Mouse (Mus musculus) lung, postnatal 10 days (tissue): ENCODE results near the gene Hnrnpk.
A peak's percentile ranks its signal among the peaks of the same experiment; 100 is the strongest.
"Not testable (repeated sequence)": the region's sequence is repeated elsewhere in the genome, so short reads cannot be mapped to it uniquely, and the experiment has no call there.

Experiments
- DNase-seq: peaks from one replicate; pipeline ENCODE4 v3.0.0; 2021

The Hnrnpk gene

DNA sequence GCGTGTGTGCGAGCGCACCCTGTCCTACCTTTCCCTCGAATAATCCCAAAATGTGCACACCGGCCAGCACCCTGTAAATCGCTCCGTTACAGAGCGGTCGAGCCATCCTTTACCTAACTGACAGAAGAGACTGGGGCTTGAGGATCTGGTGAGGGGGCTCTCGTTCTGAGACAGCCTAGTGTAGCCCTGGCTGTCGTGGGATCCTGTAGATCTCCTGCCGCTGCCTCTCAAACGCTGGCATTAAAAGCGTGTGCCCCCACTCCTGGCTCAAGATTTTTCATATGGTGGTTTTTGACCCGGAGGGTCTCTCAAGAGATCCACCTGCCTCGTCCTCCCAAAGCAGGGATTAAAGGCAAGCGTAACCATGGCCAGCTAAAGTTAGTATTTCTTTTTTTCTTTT lies at the start of gene Hnrnpk:
TSS of gene Hnrnpk (minus strand) at position 101 of the 400 bp plus-strand sequence.
- DNase-seq: not testable (repeated sequence)

DNA sequence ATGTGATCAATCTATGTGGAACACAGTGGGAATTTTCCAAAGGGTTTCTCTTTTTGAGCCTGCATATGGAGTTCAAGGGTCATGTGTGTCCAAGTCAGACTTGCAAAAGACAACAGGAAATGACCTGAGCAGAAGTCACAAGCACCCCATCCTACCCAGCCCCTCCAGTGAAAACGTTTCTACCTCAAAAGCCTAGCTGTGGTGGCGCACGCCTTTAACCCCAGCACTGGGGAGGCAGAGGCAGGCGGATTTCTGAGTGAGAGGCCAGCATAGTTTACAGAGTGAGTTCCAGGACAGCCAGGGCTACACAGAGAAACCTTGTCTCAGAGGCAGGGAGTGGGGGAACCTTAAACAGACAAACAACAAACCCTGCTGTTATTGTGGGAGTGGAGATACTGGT lies 49.1 kb upstream of the Hnrnpk start:
- no peak for DNase-seq

DNA sequence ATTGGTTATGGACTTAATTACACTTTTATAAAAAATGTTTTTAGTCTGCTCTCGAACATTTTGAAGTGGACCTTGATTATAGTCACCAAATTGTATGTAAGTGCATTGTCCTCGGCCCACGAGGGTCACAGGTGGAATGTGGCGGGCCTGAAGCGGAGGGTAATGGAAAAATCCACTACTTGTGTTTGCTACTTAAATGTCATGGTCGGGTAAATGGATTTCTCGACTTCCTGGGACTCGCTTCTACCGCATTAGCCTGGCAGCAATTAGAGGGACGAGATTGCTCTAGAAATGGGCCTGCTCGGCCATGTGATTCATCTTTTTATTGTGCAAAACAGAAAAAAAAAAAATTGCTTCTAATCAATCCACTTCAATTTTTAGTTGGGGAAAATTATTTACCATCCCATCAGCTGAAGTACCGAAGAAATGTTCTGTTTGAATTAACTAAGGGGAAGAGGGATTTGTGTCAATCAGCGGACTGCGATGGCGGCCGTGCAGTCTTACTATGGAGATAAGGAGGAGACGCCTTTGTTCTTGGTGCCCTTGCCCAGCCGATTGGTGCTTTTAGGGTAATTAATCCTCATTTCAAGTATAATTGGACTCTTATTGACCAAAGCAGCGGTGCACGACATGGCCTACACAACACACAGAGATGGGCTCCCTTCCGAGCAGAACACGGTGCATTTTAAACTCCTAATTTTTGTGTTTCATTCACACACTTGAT lies 47.5 kb upstream of the Hnrnpk start:
- no peak for DNase-seq

DNA sequence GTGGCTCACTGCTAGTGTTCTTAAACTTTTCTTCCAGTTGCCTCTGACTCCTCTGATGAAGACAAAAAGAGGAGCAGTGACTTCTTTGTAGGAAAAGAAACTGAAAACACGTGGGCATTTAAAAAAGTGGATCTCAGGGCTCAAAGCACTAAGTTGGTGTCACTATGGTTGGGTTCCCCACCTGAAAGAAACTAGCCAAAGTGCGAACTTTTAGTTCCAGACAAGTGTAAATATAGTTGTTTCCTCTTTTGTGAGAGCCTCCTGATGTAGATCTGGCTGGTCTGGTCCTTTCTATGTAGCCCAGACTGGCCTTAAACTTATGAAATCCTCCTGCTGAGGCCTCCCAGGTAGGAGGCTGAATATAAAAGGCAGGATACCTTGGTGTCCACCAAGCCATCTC lies 43.4 kb upstream of the Hnrnpk start:
- DNase-seq: no peak

DNA sequence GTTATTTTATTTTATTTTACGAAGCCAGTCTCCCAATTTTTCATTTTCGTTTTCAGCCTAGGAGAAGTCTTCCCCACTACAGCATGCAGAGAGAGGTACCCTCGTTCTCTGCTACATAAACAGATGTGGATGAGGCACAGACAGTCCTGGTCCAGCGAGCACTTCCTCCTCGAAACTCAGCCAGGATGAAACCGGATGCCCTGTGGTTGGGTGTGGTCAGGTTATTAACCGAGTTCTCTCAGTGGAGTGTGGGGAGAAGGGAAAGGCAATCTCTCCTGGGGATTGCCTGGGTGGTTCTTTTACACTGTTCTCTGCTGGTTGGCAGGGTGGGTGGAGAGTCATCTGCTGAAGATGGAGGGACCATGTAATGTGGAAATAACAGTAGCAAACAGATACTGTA lies 40.6 kb upstream of the Hnrnpk start:
- DNase-seq: peak; percentile 35

DNA sequence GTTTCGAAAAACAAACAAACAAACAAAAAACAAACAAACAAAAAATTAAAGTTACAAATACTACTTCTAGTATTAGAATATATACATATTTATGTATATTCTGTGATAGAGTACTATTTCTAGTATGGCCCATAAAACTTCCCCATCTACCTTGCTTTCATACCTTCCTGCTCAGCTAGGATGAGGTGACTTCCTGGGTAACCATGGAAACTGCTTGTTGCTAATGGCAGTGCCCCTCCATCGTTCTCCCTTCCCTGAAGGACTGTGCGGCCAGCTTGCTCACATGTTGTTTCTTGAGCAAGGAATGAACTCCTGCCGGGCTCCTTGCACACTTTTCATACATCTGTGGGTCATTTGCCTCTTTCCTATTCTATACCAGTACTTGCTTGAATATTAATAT lies 40.2 kb upstream of the Hnrnpk start:
- DNase-seq: no peak

DNA sequence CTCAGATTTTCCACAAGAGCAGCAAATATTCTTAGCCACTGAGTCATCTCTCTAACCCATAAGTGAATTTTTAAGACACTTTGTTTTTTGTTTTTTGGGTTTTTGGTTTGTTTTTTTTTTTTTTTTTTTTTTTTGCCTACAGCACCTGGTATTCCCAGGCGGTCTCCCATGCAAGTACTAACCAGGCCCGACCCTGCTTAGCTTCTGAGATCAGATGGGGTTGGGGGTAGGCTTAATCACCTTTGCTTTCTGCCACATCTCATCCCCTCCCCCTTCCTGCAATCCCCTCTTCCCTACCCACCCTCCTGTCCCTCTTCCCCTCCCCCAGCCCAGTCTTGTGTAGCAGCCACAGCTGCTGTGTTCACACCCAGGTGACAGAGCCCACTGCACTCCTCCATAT lies 36.6 kb upstream of the Hnrnpk start:
- DNase-seq: no peak

DNA sequence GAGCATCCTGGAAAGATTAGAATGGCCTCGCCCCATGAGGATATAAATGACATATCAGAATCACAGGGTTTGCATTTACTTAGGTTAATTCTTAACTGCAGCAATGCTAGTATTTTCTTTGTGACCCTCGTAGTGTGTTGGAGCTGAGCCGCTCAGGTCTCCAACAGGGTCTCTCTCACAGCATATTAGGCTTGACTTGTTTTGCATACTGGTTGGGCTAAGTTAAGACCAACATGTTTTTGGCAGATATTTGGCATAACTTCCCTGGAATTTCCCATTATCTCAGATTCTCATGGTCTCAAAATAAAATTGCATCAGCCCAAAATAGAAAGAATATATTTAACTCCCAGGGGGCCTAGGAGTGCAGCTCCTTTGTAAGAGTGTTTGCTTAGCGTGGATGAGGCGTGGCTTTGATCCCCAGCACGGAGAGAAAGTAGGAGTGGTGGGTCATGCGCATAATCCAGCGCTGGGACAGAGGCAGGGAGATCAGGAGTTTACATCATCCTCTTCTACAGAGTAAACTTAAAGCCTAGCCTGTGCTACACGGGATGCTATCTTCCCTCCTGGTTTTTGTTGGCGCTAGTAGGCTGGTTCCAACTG lies 20.0 kb upstream of the Hnrnpk start:
- DNase-seq: peak; percentile 26

DNA sequence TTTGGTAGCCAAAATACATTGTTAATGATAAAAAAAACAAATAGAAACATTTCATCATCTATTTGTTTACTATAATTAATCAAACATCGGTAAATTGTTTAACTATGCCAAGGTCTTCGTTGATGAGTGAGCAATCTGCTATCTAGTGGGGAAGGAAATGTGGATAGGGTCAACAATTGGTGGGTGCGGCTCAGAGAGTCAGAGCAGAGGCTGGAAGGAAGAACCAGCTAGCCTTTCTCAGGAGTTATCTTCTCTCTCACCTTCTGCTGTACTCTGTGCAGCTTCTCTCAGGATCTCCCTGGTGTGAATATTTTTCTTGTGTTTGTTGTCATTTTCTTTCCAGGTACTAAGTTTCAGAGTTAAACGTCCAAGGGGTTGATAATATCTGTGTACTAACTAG lies 19.1 kb upstream of the Hnrnpk start:
- DNase-seq: no peak

DNA sequence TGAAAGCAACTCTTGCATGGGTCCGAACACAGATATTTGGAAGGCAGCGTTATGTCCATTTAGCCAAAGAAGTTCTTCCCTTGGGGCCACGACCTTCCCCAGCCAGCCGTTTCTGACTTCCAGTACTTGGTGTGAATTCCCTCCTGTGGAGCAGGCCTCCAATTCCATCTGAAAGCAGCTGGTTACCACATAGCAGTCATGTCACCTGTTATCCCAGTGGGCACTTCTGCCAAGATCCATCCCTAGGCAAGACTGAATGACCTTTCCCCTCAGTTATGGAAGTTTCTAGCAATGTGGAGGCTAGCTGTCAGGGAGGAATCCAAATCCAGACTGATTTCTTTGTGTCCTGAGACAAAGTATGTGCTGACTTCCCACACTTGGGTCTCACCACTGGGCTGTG lies 17.9 kb upstream of the Hnrnpk start:
- no peak for DNase-seq

DNA sequence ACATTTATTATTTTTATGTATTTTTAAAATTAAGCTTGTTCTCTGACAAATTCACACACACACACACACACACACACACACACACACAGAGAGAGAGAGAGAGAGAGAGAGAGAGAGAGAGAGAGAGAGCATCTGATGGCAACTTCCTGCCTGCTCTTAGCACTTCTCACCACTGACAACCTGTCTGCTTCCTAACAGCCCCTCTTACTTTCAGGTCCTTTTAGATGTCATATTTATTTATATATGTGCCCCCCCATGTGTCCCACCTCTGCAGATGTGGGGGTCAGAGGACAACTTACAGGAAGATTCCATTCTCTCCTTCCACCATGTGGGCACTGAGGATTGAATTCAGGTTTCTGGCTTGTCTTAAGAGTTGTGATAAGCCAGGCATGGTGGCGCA lies 16.1 kb upstream of the Hnrnpk start:
- DNase-seq: no peak

DNA sequence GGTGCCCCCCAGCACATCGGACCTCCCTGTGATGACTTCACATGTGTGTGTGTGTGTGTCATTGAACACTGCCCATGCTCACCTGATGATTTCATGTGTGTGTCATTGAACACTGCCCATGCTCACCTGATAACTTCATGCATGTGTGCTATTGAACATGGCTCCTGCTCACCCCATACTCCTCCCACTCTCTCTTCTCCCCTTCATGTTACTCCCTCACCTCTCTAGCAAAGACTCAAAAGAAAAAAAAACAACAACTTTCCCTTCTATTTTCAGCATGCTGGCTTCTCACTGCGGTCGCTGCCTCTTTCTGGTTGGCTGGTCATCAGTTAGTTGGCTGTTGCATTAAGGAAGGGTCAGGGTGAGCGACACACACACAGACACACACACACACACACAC lies 15.5 kb upstream of the Hnrnpk start:
- DNase-seq: no peak

DNA sequence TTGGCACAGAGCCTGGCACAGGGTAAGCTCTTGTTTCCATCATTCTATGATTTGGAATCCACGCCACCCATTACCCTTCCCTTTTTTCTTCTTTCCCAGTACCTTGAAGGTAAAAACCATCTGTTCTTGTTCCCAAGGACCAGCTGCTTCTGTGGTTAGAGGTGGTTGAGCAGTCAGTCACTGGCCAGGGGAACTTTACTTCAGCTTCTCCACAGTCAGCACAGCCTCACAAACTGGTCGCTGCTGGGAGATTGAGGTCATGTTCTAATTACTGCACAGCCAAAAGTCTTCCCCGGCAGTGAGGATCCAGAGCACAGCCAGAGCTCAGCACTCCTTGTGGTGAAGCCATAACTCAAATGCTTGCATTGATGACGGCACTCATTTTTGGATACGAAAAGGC lies 12.7 kb upstream of the Hnrnpk start:
- no peak for DNase-seq

DNA sequence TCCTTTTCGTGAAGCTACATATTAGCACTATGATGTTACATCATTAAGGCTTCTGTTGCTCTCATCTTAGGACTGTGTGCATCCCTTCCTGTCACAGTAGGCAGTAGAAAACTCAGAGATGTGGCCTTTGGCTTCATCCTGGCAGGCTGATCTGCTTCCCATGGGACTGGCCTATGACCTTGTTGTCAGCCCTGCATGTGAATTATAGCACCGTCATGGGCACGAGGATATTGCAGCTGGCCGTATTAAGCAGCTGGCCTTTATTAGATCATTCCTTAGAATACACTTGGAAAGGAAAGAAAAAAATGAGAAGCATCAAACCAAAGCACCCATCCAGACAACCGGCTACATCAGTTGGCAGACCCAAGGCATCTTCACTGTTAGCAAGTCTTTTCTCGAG lies 12.2 kb upstream of the Hnrnpk start:
- no peak for DNase-seq

DNA sequence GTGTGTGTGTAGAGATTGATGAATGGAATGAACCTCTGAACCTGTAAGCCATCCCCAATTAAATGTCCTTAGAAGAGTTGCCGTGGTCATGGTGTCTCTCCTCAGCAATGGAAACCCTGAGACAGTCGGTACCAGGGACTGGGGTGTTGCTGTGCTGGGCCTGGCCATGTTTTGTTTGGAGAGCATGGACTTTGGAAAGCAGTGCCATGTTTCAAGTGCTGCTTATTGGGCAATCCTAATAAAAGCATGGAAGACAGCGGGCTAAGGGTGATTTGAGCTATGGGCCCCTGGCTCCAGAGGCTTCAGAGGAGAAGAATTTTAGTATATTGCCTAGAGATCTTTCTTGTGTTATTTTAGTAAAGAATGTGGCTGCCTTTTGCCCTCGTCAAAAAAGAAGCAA lies 7.9 kb upstream of the Hnrnpk start:
- no peak for DNase-seq

DNA sequence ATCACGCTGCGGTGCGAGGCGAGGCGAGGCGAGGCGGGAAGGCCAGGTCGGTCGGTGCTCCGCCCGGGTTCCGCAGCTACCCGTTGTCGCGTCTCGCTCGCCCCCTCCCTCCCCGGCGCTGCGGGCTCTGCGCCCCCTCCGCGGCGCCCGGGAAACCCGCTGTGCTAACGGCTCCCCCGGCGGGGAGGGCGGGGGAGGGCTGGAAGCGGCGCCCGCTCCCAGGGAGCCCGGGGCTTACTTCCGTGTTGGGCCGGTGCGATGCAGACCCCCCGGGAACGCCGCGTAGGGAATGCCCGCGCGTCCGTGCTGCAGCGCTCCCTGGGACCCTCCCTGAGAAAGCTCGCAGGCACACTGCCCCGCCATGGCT lies 416 bp downstream of the Hnrnpk start:
- no peak for DNase-seq

DNA sequence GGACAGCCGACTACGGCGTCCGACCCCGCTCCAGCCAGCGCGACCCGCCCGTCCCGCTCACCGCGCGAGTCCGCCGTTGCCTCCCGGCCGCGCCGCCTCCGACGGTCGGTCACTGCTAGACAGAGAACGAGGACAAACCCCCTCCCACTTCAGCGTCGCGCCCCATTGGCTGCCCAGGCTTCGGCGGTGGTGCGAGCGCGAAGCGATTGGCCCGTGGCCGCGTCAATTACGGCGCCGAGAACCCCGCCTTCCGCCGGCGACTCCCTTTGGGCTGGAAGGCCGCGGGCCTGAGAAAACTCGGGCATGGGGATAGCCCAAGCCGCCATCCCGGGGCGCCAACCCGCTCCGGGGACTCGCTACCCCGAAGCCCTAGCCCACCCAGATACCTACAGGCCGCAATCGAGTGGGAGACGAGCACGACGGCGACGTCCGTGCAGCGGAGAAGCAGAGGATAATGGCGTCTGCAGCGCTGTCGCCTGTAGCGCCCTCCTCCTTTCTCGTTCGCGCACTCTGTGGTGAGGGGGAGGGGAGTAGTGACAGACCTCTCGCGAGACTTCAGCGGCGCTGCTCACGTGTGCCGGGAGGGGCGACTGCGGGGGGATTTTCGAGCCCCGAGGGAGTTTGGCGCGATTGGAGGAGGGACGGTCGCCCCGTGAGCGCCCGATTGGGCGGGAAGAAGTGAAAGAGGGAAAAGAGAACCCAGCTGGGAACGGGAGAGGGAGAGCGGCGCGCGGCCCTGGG lies 970 bp downstream of the Hnrnpk start, which contains the start of gene Rmi1:
TSS of gene Rmi1 (plus strand) at position 246 of the 741 bp plus-strand sequence.
- DNase-seq: peak; percentile 99

DNA sequence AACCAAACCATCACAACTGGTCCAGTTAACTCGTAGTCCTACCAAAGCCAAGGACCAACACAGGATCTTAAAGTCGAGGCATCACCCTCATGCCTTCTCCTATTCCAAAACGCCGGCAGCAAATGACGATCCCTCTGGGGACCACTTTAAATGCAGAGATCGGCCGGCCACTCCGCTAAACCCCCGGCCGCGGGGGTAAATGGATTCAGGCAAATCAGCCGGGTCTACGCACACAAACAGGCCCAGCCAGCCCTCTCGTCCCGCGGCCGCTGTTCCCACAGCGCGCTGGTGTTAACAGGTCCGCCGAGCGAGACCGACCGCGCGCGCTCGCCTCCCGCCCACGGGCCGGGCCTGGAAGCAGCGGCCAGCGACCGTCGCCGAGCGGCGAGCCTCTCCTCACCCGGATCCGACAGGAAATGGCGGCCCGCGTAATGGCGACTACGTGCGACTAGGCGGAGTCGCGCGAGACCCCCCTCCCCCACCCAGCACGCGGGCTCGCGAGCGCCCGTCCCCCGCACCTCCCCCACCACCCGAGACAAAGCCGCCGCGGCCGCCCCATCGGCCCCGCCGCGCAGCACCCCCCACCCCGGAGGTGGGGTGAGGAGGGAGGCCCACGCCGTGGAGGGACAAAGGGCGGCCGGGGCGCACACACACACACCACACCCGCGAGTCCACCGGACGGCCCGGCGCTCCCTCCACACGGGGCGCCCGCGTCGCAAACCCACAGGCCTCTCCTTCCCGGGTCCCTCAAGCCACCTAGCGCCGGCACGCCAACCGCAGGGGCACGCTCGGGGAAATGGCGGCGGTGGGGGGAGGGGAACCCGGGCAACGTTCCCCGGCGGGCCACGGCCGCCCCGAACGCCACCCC lies 1.8 kb downstream of the Hnrnpk start:
- DNase-seq: peak; percentile 88

DNA sequence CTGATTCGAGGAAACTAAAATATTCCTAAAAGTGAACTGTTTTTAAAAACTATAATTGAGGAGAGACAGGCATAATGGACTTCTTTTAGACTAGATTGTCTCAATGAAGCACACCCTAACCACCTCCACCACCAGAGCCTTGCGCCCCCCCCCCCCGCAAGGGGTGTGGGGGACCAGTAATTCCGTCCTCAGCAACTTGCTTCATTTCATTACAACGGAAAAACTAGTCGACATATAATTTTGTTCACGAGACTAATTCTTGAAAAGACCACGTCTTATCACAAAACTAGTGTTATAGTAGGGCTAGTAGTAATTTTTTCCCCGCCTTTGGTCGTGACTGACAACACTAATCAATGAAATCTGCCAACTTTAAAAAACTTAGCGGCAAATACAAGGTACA lies 2.6 kb downstream of the Hnrnpk start:
- DNase-seq: no peak

DNA sequence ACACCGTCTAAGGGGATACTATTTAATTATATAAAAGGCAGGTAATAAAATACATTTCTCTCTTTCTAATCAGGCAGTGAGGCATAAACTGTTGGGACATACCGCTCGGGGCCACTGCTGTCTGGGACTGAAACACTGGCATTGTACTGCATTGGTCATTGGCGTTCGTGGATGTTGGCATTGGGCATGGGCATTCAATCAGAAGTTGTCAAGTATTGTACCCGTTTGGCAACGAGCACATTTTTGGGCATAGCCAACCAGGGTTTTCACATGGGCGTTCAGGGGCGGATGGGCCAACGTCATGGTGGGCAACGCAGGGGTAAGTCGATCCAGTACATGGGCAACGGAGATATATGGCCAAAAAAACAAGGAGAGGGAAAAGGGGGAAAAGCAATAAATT lies 5.5 kb downstream of the Hnrnpk start:
- no peak for DNase-seq

DNA sequence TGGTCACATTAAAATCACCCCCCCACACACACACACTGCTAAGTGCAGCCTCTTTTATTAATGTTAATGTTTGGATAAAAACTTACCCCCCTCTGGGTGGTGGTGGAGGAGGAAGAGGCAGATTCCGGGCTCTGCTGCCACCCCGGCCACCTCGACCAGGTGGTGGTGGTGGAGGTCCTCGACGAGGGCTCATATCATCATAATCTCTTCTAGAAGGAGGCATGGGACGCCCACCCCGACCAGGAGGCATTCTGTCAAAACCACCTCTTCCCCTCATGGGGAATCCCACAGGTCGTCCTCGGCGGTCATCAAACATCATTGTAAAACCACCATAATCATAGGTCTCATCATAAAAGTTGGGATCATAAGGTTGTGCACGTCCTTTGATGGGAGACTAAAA lies 8.8 kb downstream of the Hnrnpk start:
- DNase-seq: not testable (repeated sequence)

DNA sequence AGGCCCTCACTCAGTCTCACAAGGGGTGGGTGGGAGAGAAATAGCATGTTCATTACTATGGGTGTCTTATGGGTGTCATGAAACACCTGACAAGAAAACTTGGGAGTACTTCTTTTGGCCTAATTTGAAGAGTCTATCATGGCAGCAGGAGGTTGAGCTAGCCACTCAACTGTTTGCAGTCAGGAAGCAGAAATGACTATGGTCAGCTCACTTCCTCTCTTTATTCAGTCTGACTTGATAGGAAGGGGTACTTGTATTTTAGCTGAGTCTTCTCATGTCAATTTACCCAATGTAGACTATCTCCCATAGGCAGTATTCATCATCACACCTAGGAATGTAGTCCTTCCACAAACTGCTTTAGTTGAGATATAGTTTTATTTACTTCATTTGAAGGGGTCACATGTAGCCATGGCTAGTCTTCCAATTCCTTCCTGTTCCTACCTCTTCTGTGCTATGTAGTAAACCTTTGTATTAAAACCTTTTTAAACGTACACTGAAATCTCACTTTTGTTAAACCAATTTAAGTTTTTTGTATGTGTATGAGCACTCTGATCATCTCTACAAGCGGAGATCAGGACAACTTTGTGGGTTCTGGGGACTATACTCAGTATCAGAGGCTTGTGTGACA lies 13.7 kb downstream of the Hnrnpk start:
- DNase-seq: no peak

DNA sequence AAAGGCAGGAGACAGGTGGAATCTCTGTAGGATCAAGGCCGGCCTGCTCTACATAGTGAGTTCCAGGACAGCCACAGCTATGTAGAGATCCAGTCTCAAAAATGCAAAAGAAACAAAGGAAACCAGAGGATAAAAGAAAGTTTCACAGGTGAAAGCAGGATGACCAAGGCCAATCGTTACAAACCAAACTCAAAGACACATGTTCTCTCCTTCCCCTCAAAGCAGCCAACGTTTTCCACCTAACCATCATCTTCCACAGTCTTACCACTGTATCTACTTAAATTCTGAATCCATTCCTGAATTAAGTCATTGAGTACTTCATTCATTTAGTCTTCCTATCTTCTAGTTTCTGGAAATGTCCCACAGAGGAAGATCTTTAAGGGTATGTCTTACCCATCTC lies 14.8 kb downstream of the Hnrnpk start:
- DNase-seq: no peak
